Mouse (Mus musculus): Measurements from ENCODE around the gene Slc35a3.

Gene Slc35a3

DNA sequence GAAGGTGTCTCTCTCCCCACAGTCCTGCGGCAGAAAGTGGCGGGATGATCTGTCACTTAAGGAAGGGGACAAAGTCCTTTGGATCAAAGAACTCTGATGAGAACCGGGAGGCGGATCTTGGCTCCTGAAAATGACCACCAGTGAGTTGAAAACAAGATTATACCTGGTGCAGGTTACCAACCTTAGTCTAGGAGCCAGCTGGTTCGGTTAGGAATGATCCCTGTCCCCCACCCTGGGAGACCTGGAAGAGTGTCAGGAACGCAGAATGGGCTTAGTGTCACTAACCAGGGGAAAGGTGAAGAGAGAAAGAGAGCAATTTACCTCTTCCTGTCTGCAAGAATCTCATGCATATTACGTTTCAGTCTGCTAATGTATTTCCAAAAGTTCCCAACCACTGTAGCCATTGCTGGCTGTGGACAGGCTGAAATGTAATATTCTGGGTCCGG lies at the start of gene Slc35a3:
Gene Slc35a3 (minus strand): TSS at position 396 of the 446 bp plus-strand sequence.
- POLR2A ChIA-PET, result interaction anchor here (0.5 to 4.2 kb wide), 28 partner anchors 10 to 796 kb away, joined by 3 to 33 read pairs (median 3); partner anchors contain the start of genes Sass6 (in 2 of the 4), Gpr88 (in 1 of the 4) and Mfsd14a (in 1 of the 4)
- CTCF ChIA-PET, result interaction anchor here in 3 of 4 experiments (0.7 to 1.3 kb wide), 3 partner anchors 37 to 372 kb away, joined by 3 to 4 read pairs (median 4); no protein-coding TSS in a partner anchor

GRCm38 (mm10) chr3:116752818-116753217 lies 40.2 kb upstream of the Slc35a3 start:
- POLR2A ChIA-PET, result interaction anchor here in 1 of 4 experiments (0.6 to 0.7 kb wide), 2 partner anchors 119 to 412 kb away, joined by 3 read pairs; no protein-coding TSS in a partner anchor
- CTCF ChIA-PET, result interaction anchor here in 3 of 4 experiments (0.6 to 1.6 kb wide), 5 partner anchors 74 to 421 kb away, joined by 3 to 7 read pairs (median 3); partner anchors contain the start of genes Dbt (in 1 of the 3) and Rtca (in 1 of the 3)

- POLR2A ChIA-PET, result interaction anchor here in 3 of 4 experiments (0.6 to 1.7 kb wide), 24 partner anchors 9 to 423 kb away, joined by 3 to 8 read pairs (median 4); partner anchors contain the start of genes Dbt (in 2 of the 3), Sass6 (in 2 of the 3) and Rtca (in 1 of the 3)
- CTCF ChIA-PET, result interaction anchor here (0.5 to 2.2 kb wide), 67 partner anchors 12 to 1088 kb away, joined by 3 to 30 read pairs (median 5); partner anchors contain the start of genes Dbt (in 3 of the 4), Sass6 (in 3 of the 4), Rtca (in 2 of the 4) and Cdc14a (in 1 of the 4)
These were observed 38.7 kb upstream of the Slc35a3 start for GRCm38 (mm10) chr3:116751191-116751860.

- CTCF ChIA-PET, result interaction anchor here (0.5 to 3.2 kb wide), 77 partner anchors 8 to 715 kb away, joined by 3 to 42 read pairs (median 4); partner anchors contain the start of genes Dbt (in 3 of the 4), Rtca (in 3 of the 4), Sass6 (in 3 of the 4) and Cdc14a (in 1 of the 4)
These were observed 36.0 kb upstream of the Slc35a3 start for GRCm38 (mm10) chr3:116748391-116749170.

DNA sequence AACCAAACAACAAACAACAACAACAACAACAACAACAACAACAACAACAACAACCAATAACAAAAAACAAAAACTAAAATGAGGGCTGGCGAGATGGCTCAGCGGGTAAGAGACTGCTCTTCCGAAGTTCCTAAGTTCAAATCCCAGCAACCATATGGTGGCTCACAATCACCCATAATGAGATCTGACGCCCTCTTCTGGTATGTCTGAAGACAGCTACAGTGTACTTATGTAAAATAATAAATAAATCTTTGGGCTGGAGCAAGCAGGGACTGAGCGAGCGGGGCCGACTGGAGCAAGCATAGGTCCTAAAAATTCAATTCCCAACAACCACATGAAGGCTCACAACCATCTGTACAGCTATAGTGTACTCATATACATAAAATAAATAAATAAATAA lies 35.0 kb upstream of the Slc35a3 start:
- CTCF ChIA-PET, result interaction anchor here (0.6 to 3.2 kb wide), 19 partner anchors 9 to 420 kb away, joined by 3 to 42 read pairs (median 5); partner anchors contain the start of genes Sass6 (in 2 of the 4), Dbt (in 1 of the 4) and Rtca (in 1 of the 4)

More at GRCm38 (mm10) chr3:116748391-116749170, 36.0 kb upstream of the Slc35a3 start:
- POLR2A ChIA-PET, result interaction anchor here (0.6 to 2.5 kb wide), 38 partner anchors 9 to 417 kb away, joined by 3 to 11 read pairs (median 4); partner anchors contain the start of genes Dbt (in 4 of the 4), Rtca (in 3 of the 4), Cdc14a (in 2 of the 4) and Sass6 (in 2 of the 4)

GRCm38 (mm10) chr3:116740963-116741362 lies 28.3 kb upstream of the Slc35a3 start:
- CTCF ChIA-PET, result interaction anchor here in 1 of 4 experiments (1.0 kb wide), 1 partner anchor 8 kb away, joined by 3 read pairs; no protein-coding TSS in a partner anchor
- POLR2A ChIA-PET, result interaction anchor here in 2 of 4 experiments (1.5 to 1.9 kb wide), 2 partner anchors 13 to 146 kb away, joined by 4 to 8 read pairs; partner anchors contain the start of gene Sass6 (in 1 of the 2)

More for the DNA sequence above, 35.0 kb upstream of the Slc35a3 start:
- POLR2A ChIA-PET, result interaction anchor here in 3 of 4 experiments (0.6 to 2.5 kb wide), 14 partner anchors 10 to 324 kb away, joined by 3 to 11 read pairs (median 4); partner anchors contain the start of genes Cdc14a (in 1 of the 3), Dbt (in 1 of the 3), Rtca (in 1 of the 3) and Sass6 (in 1 of the 3)

- CTCF ChIA-PET, result interaction anchor here in 2 of 4 experiments (0.6 to 1.0 kb wide), 3 partner anchors 9 to 215 kb away, joined by 3 to 5 read pairs (median 3); no protein-coding TSS in a partner anchor
- POLR2A ChIA-PET, result interaction anchor here in 1 of 4 experiments (1.4 kb wide), 1 partner anchor 9 kb away, joined by 5 read pairs; no protein-coding TSS in a partner anchor
These were observed 27.5 kb upstream of the Slc35a3 start for GRCm38 (mm10) chr3:116740106-116740505.

DNA sequence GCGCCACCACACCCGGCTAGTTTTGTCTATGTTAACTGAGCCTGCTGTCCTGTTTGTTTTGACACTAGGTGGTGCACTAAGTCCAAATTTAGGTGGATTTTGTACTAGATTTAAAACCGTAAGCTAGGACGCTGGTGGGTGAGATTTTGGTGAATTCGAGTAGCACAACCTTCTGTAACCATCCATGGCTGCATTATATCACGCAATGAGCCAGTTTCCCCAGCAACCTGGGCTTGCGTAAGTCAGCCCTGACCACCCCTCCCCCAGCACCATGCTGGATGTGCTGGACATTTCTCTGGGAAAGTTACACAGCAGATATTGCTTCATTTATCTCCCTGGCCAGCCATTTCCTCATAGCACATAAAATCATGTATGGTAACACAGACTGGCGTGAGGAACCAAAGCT lies 24.7 kb upstream of the Slc35a3 start:
- ChIA-PET POLR2A (interaction anchor here in 1 of 4 experiments (1.7 kb wide), 1 partner anchor 11 kb away, joined by 4 read pairs; no protein-coding TSS in a partner anchor), CTCF (interaction anchor here in 3 of 4 experiments (0.5 to 2.1 kb wide), 9 partner anchors 11 to 397 kb away, joined by 3 to 15 read pairs (median 5); no protein-coding TSS in a partner anchor)

GRCm38 (mm10) chr3:116729483-116730174 lies 17.0 kb upstream of the Slc35a3 start:
- ChIA-PET POLR2A (interaction anchor here in 3 of 4 experiments (0.6 to 0.7 kb wide), 4 partner anchors 8 to 389 kb away, joined by 3 to 4 read pairs (median 3); no protein-coding TSS in a partner anchor), CTCF (no interaction called here)

GRCm38 (mm10) chr3:116726807-116727206 lies 14.2 kb upstream of the Slc35a3 start:
- ChIA-PET POLR2A (interaction anchor here in 2 of 4 experiments (1.5 to 2.1 kb wide), 3 partner anchors 15 to 66 kb away, joined by 4 to 10 read pairs (median 4); partner anchors contain the start of gene Slc35a3 (in 1 of the 2)), CTCF (interaction anchor here (0.6 to 1.5 kb wide), 5 partner anchors 17 to 303 kb away, joined by 3 to 5 read pairs (median 4); partner anchors contain the start of gene Cdc14a (in 1 of the 4))

DNA sequence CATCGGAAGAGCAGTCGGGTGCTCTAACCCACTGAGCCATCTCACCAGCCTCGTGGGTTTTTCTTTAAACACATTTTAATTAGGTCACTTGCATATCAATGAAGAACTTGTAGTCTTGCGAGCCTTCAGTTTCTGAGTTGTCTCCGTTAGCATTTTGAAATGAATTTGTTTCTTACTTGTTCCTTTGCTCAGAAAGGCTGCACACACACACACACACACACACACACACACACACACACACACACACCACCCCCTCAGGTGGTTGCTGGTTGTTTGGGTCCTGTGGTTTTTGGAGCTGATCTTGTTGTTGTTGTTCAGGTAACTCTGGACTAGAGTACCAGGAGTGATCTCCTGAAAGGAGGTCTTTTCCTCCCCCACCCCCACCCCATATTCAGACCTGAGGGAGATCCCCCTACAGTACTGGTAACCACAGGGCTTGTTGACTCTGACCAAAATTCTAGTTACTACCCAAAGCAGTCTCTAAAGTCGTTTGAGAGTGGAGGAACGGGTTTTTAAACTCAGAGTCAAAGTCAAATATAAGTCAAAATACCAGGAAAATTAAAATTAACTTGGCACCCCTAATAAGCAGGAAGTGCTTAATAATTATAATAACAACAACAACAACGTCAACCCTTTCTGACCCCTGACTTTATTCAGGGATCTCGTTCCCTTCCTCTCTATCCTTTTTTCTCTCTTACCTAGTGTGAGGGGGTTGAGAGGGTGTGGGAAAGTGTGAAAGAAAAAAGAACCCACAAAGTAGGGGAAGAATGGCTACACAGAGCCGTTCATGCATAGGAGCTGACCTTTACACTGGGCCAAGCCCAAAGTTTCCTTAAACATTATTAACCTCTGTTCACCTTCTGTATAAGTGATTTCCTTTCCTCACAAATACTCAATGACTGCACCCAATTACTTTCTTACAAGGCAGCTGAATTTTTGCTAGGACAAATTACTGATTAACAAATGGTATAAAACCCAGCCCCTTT lies 11.2 kb upstream of the Slc35a3 start:
- POLR2A ChIA-PET, result interaction anchor here in 3 of 4 experiments (0.6 to 2.7 kb wide), 26 partner anchors 12 to 1005 kb away, joined by 3 to 15 read pairs (median 3); partner anchors contain the start of genes Mfsd14a (in 1 of the 3), Sass6 (in 1 of the 3) and Slc35a3 (in 1 of the 3)
- CTCF ChIA-PET, result interaction anchor here in 3 of 4 experiments (0.6 to 1.3 kb wide), 7 partner anchors 21 to 383 kb away, joined by 3 to 12 read pairs (median 4); no protein-coding TSS in a partner anchor

DNA sequence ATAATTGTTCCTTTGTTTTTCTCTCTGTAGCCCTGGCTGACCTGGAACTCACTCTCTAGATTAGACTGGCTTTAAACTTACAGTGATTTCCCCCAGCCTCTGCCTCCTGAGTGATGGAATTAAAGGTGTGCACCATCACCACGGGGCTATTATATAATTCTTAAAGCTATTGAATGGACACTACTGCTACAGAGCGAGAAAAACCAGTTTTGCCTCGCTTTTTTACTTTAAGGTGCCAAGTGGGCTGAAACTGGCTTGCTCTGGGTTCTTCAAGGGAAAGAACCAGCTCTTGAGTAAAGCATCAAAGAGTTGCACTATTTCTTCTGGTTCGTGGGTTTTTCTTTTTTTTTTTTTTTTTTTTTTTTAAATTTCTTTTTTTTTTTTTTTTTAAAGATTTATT lies 10.3 kb upstream of the Slc35a3 start:
- POLR2A ChIA-PET, result interaction anchor here in 3 of 4 experiments (0.6 to 2.7 kb wide), 28 partner anchors 10 to 391 kb away, joined by 3 to 15 read pairs (median 3); partner anchors contain the start of genes Slc35a3 (in 2 of the 3), Mfsd14a (in 1 of the 3) and Sass6 (in 1 of the 3)

DNA sequence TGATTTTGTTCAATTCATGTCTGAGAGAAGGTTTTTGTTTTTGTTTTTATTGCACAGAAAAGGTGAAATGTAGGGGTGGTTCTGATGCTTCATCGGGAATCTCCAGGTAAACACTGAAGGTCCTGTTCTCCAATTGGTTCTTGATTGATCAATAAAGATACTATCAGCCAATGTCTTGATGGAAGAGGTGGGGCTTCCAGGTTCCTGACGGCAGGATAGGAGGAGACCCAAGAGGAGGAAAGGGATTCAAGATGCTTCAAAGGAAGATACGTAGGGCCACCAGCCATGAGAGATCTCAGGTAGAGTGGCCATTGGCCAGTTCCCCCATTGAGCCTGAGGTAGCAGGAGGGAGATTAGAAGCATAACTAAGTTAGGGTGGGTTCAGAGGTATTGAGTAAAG lies 6.3 kb upstream of the Slc35a3 start:
- ChIA-PET CTCF (interaction anchor here in 2 of 4 experiments (0.6 to 1.2 kb wide), 3 partner anchors 30 to 387 kb away, joined by 3 read pairs; no protein-coding TSS in a partner anchor), POLR2A (interaction anchor here in 2 of 4 experiments (0.5 to 1.1 kb wide), 4 partner anchors 29 to 144 kb away, joined by 3 to 4 read pairs (median 3); no protein-coding TSS in a partner anchor)

More for the DNA sequence above, 10.3 kb upstream of the Slc35a3 start:
- CTCF ChIA-PET, result interaction anchor here in 3 of 4 experiments (0.5 to 1.3 kb wide), 8 partner anchors 21 to 382 kb away, joined by 3 to 12 read pairs (median 4); no protein-coding TSS in a partner anchor

DNA sequence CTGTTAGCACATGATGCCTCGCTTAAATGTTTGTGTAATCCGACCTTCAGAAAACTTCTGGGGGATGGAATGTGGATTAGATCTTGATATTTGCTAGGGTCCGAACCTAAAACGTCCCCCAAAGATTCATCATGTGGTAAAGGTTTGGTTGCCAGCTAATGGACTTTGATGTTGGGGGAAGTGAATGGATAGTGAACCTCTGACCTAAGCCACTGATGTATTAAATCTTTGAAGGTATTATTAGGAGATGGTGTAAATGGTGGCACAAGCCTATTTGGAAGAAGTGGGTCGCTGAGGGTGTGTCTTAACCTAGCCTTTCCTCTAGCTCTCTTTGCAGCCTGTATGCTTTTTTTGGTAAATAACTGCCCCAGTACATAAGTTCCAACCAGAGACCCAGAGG lies 400 bp upstream of the Slc35a3 start:
- ChIA-PET CTCF (no interaction called here), POLR2A (interaction anchor here in 3 of 4 experiments (0.8 to 4.2 kb wide), 13 partner anchors 9 to 460 kb away, joined by 3 to 33 read pairs (median 6); partner anchors contain the start of genes Gpr88 (in 1 of the 3), Mfsd14a (in 1 of the 3) and Sass6 (in 1 of the 3))
